Mouse (Mus musculus) urinary bladder, postnatal 36 days (tissue): ENCODE measurements around the gene Itpa.

Experiments used
- DNase-seq, 2 experiments: peaks; one replicate each; pipeline ENCODE4 v3.0.0; 2022; ENCODE audit warnings: low spot score in 2 of 2, mixed read lengths in 1 of 2

Itpa gene

GRCm38 (mm10) chr2:130728906-130729585 is 61.6 kb downstream of the Itpa start:
- no peak for DNase-seq

GRCm38 (mm10) chr2:130730746-130731145 is 63.3 kb downstream of the Itpa start:
- DNase-seq: no peak
